Mouse (Mus musculus): ENCODE measurements around the gene Mybphl. TPM values are rescaled to one million over a fixed set of nuclear protein-coding genes. Genes with fewer than 3 reads are reported as not detected.

Mybphl gene
- total RNA-seq, 2 experiments from 2014 or later = 44.7 to 57.2 TPM

DNA sequence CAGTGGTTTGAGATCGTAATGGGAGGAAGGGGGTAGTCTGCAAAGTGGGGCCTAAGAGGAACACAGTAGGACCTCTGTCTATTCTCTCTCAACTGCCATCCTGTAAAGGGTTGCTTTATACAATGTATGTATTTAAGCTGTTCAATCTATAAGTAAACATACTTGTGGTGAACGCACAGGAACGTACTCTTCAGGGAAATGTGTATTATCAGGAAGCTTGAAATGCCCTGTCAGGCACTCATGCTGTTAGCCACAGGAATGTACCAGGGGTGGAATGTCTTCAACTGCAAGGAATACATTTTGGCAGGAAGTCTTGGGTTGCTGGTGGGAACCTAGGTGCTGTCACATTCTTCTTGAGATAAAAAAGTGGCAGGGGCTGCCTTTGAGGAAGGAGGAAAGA lies 8.0 kb downstream of the Mybphl start:
- no peak for DNase-seq

DNA sequence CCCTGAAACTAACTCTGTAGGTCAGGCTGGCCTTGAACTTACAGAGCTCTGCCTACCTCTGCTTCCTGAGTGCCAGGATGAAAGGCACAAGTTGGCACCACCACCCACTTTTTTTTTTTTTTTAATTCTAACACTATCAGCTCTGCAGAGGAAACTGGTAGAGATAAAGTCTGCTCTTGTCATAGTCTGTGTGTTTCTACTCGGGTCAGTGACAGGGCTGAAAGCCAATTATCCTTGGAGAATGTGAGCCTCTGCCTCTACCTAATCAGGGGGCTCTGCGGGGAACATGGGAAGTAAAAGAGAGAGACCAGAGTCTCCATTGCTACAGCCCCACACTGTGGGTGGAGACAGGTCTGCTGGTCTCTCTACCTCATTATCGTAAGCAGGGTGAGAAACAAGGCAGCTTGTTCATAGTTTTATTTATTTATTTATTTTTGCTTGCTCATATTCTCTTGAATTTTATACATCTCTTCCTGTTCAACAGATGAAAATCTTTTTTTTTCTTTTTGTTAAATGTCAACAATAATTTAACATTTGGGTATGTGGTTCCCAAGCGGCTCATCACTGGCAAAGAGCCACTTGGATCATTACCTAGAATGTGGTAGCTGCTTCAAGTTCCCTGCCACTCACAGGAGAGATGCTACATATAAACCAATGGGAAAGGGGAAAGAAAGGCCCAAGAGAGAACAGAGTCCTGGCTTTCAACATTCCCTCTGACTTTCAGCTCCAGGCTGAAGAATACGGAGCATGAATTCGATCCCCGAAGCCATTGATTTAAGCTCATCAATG lies 14.4 kb downstream of the Mybphl start:
- DNase-seq = no peak

DNA sequence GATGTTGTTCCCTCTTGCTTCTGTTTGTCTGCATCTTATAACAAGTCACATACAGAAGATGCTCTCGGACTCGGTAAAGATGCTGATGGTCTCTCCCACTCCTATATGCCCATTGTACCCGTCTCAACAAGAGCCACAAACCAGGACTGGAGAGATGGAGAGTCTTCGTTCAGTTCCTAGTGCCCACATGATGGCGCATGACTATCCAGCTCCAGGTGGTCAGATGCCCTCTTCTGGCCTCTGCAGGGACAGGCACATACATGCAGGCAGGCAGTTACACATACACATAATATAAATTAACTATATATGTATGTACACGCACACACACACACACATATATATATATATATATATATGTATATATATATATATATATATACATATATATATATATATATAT lies 16.0 kb downstream of the Mybphl start:
- no peak for DNase-seq

DNA sequence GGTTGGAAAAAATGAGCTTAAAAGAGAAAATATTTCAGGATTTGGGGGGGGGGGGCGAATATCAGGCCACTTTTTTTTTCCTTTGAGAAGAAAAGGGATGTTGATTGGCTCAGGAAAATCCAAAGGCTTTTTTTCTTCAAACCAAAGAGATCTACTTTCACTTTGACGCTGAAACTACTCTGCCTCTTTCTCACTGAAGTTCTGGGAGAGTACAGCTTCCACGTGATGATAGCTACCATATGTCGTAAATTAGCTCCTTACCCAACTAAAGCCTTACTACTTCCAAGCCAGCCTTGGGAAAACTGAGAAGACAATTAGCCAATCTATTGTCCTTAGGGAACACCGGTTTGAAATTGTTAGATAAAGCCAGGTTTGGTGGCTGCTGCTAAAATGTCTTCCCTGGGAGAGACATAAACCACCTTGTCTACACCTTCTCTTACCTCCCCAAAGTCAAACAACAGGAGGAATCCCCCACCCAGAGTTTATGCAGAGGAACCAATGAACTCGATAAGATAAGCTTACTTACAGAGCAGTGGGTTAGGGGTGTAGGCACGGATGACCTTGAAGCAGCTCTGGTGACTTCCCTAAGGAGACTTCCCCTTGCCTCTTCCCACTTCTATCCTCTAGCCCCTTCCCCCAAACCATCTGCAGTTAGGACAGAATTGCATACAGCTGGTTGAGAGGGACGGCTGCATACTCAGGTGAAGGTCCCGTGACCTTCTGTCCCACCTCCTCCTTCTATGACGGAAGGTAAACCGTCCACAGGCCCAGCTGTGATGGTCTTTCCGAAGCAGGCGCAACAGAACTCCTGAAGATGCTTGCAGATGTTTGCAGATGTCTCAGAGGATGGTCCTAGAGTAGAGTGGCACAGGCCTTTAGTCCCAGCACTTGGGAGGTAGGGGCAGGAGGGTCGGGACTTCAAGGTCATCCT lies 17.5 kb downstream of the Mybphl start:
- no peak for DNase-seq

DNA sequence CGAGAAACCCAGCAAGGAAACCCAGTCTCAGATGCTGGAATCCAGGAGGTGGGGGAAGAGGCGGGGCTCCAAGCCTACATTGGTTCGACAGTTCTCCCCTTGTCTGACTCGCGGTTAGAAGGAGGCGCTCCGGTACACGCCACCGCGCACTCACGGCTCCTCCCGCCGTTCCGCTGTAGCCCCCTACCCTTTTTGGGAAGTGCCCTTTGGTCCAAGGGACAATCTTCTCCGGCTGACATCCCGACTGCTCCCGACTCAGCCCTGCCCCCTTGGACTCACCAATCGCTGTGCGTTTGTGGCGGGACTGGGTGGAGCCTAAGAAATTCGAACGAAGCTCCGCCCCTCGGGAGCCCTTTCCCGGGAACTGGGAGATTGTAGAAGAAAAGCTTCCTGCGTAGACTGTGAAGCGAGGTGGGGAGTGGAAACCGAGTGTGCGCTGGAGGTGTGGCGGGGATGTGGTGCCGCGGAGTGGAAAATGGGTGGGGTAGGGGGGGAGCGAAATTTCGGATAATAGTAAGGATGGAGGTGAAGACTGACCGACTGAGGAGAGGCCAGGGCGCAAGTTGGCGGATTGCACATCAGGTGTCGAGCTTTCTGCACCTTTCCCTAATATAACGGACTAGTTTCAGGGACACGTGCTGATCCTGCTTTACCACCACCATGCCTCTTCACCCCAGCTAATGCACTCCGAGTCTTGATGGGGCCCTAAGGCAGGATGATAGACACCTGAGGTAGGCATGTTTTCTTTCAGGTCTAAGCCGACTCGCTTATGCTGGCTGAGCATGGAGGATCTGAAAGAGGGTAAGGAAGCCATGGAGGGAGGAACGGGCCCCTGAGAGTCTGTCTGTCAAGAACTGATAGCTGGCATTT lies 19.0 kb downstream of the Mybphl start, which contains the start of gene Psrc1:
TSS of gene Psrc1 (plus strand) at position 355 of the 870 bp plus-strand sequence.
- DNase-seq = peak; percentile 93

DNA sequence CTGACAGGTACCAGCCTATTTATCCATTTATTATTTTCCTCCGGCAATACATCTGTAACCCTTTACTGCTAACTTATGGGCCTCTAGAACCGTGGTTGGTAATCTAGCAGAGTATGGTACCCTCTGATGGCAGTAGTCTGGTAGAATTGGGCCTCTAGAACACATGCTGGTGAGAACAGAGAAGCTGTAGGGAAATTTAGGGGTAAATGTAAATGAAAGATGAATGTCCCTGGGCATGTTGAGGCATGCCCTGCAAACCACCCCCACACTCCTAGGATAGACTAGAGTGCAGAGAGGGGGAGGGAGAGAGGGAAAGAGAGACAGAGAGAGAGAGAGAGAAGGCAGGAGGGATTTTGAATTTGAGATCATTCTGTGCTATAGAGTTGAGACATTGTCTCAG lies 19.7 kb downstream of the Mybphl start:
- no peak for DNase-seq

DNA sequence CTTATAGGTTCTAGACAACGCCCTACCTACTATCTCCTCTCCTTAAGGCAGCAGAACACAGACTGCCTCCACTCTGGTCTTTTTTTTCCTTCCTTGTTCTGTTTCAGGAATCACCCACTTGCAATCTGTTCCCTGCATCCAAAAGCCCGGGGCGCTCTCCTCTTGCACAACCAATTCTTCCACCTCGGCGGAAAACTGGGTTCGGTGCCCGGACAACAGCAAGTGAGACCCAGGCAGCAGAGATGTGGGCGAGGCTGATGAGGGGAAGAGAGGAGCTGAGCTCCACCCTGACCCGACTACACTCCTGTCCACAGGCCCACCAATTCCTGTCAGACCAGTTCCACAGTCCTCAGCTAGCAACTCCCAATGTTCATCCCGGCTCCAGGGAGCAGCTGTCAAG lies 21.5 kb downstream of the Mybphl start:
- DNase-seq = no peak

DNA sequence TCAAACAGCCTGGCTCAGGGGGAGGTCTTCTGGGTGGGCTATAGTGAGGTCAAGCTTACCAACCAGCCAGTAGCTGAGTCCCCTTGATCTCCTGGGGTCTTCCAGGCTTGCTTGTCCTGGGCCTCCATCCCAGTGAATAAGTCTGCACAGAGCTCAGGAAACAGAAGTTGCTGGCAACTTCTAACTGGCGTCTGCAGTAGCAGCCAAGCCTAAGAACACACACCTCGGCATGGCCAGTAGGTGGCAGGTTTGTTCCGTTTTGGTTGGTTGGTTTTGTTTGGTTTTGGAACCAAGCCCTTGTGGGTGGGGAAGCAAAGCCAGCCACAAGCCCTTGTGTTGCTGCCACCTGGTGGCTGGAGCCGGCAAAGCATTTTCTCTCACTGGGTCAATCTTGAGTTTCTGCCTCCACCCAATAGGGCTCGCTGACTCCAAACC lies 24.4 kb downstream of the Mybphl start:
- DNase-seq = peak; percentile 98

DNA sequence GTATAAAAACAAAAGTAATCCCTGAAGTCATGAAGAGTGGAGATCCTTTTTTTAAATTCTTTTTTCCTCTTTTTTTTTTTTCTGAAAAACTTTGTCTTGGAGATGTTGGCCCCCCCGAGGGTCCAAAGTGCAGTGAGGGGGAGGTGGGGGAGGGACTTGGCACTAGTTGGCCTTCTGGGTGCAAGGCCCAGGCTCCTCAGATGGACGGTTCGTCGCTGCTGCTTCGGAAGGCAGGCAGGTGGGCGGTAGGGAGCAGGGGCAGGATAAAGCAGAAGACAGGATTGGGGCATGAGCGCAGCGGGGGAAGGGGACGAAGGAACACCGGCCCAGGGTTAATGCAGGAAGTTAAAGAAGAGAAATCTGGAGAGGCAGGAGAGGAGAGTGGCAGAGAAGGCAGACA lies 27.6 kb downstream of the Mybphl start:
- DNase-seq = no peak

DNA sequence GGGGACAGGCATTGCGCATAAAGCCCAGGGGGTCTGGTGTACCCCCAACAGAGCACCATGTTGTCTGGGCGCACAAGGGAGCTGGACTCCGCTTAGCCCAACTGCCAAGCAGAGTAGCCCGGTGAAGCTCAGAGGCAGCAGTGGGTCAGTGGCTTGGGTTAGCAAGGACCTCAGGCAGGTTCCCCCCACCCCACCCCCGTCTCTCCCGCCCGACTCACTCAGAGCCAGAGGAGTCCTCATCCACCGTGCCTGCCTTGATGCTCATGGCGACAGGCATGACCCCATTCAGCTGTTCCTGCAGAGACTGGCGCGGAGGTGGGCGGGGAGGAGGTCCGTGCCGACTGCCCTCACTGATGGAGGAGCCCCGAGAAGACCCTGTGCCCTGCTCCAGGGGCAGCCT lies 28.1 kb downstream of the Mybphl start:
- no peak for DNase-seq

DNA sequence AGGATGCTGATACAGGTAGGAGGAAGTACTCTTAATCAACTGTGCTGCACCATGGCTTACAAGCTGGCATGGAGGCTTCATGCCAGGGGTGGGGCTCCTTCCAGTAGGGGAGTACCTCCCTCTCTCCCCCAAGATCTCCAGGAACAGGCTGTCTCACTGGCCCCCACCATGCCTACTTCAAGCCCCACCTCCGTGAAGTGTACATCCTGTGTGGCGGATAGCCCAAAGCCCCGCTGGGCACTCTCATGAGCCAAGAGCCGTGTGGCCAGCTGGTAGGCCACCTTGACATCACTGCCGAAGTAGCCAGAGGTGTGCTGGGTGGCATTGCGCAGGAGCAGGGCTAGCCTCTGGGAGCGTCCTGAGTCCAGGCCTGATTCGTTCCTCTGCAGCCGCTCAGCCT lies 33.6 kb downstream of the Mybphl start:
- no peak for DNase-seq

DNA sequence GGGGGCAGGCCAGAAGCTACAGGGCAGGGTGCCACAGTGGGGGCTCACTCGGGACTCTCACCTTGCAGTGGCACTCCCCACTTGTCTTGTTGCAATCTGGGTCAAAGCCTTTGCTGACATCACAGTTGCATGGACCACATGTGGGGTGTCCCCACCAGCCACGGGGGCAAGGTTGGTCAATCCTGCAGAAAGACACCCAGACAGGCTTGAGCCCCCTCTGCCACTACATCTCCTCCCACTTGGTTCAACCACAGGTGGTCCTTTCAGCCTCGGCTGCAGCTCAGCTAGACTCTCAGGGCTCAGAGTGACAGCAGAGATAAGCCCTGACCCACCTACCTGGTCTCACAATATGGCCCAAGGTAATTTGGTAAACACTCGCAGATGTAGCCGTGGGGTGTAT lies 35.7 kb downstream of the Mybphl start:
- no peak for DNase-seq

DNA sequence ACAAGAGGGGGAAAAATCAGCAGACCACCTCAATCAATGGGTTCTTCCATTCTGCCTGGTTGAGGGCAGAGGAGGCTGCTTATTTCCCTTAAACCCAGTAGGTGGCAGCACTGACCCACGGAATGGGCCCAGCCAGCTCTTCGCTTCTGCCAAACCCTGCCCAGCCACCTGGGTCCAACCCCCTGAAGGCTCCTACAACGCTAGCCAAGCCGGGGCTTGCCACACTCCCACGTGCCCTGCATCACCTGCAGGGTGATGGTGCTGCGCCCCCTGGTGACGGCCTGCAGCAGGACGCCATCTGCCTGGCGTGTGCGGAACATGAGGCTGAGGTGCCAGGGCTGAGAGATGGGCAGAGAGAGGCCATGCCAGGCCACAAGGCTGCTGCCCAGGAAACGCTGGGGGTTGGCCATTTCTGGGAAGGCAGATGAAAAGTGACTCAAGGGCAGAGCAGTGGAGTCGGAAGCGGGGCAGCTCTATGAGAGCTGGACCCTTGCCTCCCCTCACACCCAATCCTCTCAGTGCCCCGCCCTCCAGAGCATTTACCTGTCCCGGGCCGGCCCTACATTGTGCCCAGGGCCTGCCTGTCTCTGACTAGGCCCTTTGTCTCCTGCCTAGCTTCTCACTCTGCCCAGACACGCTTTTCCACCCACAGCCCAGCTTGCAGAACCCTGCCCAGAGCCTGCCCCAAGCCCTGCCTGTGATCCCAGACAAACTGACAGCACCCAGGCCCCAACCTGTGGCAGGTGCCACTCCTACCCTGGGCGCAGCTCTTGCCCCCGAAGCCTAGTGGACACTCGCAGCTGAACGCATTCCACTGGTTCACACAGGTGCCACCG lies 37.2 kb downstream of the Mybphl start:
- DNase-seq = peak; percentile 93

DNA sequence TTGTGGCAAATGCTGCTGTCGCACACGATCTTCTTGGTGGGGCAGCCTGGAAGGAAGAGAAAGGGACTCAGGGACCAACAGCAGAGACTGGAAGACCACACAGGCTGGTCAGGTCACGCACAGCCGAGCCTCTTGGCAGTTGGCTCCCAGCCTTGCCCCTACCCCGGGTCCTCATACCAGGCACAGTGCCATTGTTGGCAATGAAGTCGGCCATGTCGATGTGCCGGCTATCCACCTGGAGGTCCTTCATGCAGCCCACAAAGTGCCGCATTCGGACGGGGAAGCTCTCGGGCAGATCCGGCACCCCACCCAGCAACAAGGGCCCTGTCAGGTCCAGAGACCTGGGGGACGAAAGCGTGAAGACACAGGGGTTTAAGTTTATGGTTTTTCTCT lies 37.8 kb downstream of the Mybphl start:
- DNase-seq = no peak

DNA sequence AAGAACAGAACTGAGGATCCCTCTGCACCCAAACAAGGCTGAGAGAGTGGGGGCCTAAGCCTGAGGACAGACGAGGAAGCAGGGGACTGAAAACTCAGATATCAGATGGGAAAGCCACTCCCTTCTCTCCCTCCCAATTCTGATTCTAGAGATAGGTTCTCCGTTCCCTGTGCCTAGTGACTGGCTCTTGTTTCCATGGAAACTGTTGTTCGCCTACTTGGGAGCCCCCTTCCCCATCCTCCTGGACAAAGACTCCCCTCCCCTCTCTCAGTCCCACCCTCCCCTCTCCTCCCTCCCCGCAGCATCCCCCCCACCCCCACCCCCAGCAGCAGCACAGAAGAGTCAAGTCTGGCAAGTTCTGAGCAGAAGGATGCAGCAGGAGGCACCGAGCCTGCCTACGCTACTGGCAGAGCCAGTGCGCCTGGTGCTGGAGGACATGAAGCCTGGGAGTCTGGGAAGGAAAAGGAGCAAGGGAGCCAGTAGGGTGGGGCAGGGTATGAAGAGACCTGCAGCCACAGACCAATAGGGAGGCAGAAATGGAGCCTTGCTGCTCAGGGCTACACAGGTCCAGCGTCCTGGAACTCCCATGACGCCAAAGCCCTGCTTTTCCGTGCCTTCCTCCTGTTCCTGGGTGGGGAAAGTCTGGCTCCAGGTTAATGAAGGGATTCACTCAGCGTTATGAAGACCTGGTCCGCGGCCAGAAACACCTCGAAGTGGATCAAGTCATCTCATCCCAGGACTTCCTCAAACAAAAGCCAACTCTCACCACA lies 41.0 kb downstream of the Mybphl start:
- no peak for DNase-seq

DNA sequence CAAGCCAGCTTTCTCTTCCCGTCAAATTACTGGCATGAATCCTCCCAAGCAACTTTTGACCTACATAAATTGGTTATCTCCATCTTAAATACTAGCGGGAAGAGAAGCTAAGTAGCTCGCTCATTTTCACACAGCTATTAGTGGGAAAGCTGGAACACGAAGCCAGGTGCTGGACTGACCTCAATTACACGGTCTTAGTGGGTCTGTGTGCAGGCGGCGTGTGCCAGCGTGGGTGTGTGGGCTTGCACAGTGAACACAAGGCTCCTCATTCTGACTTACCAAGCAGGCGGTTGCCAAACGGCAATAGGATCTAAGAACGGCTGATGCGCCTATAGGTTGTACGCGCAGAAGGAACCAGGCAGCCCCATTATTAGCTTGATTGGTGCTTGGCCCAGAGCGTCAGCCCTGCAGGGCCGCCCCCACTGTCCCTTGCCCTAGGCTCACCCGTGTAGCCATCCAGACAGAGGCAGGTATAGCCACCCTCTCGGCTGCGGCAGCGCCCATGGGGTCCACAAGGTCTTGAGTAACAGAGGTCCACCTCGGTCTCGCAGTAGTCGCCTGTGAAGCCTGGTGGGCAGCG lies 41.7 kb downstream of the Mybphl start:
- no peak for DNase-seq

DNA sequence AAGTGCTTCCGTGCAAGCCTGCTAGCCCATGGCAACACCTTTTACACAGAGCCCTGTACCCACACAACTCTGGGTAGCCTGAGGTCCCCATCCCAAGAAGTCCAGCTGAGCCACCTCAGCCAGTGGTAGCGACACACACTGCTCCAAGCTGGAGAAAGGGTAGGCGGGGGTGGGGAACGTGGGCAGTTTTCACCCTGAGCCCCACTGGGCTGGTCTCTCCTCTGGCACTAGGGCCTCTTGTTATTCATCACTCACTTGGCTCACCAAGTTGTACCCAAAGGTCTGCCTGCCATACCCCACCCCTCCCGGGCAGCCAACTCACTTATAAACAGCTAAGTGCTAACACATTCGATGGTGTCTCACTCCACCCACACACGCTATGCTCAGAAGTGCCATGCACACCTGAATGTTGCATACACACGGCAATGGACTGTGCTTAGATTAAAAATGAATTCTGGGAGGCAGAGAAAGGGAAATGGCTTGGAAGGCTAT lies 43.9 kb downstream of the Mybphl start:
- no peak for DNase-seq

DNA sequence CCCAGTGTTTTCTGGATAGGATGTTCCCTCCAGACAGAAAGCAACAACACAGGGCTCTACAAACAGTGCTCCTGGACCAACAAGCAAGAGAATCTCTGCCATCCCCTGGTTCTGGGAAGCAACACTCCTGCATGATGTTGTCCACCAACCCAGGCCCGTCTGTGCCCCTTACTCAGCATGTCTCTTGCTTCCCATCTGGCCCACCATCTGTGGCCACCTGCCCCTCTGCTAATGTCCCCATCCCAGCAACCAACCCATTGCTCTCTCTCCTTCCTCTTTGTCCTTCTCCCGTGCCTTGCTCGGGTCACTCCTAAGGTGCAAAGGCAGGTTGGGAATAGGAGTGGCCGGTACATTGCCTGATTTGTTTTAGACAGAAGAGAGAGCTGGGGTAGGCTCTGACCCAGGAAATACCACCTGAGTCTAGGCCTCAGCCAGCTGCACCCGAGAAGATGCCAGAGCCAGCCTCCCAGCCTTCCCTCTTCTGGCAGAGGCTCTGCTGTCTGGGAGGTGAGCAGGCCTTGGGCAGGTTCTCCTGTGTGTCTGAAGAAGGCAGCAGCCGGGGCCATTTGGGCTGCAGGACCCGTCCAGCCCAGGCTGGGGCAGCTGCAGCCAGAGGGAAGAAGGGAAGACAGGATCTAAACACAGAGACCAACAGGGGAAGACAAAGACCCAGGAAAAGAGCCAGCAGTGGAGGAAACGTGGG lies 45.1 kb downstream of the Mybphl start:
- DNase-seq = no peak

DNA sequence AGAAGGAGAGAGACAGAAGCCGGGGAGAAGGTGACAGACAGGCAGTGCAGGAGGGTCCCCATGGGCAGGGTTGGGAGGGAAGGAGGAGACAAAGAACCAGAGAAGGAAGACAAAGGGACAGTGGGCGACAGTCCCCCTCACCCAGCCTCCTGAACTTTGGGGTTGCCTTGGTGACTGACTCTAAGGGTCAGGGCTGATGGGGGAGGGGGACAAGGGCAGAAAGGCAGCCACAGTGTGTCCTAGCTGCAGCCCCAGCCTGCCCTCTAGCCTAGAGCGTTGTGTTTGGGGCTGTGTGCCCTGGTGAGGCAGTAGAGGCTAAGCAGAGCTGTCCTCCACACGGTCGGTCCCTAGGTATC lies 45.6 kb downstream of the Mybphl start:
- DNase-seq = no peak

Data from heart, postnatal 4 days (tissue).